Mouse (Mus musculus) kidney, embryonic 14.5 days (tissue): ENCODE measurements at regions not wholly inside any gene's neighbourhood (a gene's known extent, or its start where the extent isn't known, plus 50 kb on each side); places are given as distances from the start of the nearest gene placed in this dataset.
"Not testable (repeated sequence)": the region's sequence is repeated elsewhere in the genome, so short reads cannot be mapped to it uniquely, and the experiment has no call there.

Experiments used
- ATAC-seq: fragments of 200-750 bp; cut with Nextera tagmentation; 2 replicates; pipeline ENCODE4 v1.8.0; 2017; ENCODE audit warnings: moderate number of reproducible peaks, mild to moderate bottlenecking, moderate TSS enrichment, moderate library complexity; ENCODE audit not compliant: low FRiP score, low TSS enrichment
- H3K27ac ChIP-seq: fragments of 300-500 bp; sonication (generic); 2 replicates; pipeline ENCODE4 v1.5.1; 2014; ENCODE audit warnings: low read depth, mild to moderate bottlenecking, low read length, moderate library complexity, mixed read lengths
- H3K27me3 ChIP-seq: fragments of 300-500 bp; sonication (generic); 2 replicates; pipeline ENCODE4 v1.6.1; 2014; ENCODE audit warnings: mild to moderate bottlenecking, low read length; ENCODE audit not compliant: control insufficient read depth, insufficient read depth
- H3K36me3 ChIP-seq: fragments of 300-500 bp; sonication (generic); 2 replicates; pipeline ENCODE4 v1.6.1; 2014; ENCODE audit warnings: low read length, mixed read lengths; ENCODE audit not compliant: control insufficient read depth, insufficient read depth
- H3K4me1 ChIP-seq: fragments of 300-500 bp; sonication (generic); 2 replicates; pipeline ENCODE4 v1.6.1; 2014; ENCODE audit warnings: low read length, mixed read lengths; ENCODE audit not compliant: control insufficient read depth, insufficient read depth
- H3K4me2 ChIP-seq: fragments of 300-500 bp; sonication (generic); replicated peaks from 2 replicates; pipeline ENCODE4 v1.6.1; 2014; ENCODE audit warnings: low read depth, mild to moderate bottlenecking, low read length
- H3K4me3 ChIP-seq: fragments of 300-500 bp; sonication (generic); 2 replicates; pipeline ENCODE4 v1.5.1; 2014; ENCODE audit warnings: mild to moderate bottlenecking, low read length
- H3K9ac ChIP-seq: fragments of 300-500 bp; sonication (generic); 2 replicates; pipeline ENCODE4 v1.6.1; 2014; ENCODE audit warnings: low read depth, mild to moderate bottlenecking, low read length, moderate library complexity
- H3K9me3 ChIP-seq: fragments of 300-500 bp; sonication (generic); 2 replicates; pipeline ENCODE4 v1.6.1; 2016; ENCODE audit warnings: low read length; ENCODE audit not compliant: control insufficient read depth
- WGBS: fragments of 180-500 bp; shearing (Covaris S2); extraction: QIAGEN DNeasy Blood & Tissue Kit; methylation state at CpG from one replicate; pipeline ENCODE4 v1.1.7; 2014; 5-methylcytosine and 5-hydroxymethylcytosine counted together

- not testable (repeated sequence) for H3K9me3 ChIP-seq, H3K27ac ChIP-seq
These were observed 64.0 kb upstream of the Trim24 start for GRCm38 (mm10) chr6:37806529-37807191.

GRCm38 (mm10) chr6:37815218-37815617, 55.4 kb upstream of the Trim24 start:
- not testable (repeated sequence) for ATAC-seq, H3K9ac ChIP-seq
- 54% methylated on average over 2 of the region's 2 CpGs for WGBS

More at GRCm38 (mm10) chr6:37806529-37807191, 64.0 kb upstream of the Trim24 start:
- not testable (repeated sequence) for H3K4me2 ChIP-seq, H3K4me3 ChIP-seq, H3K36me3 ChIP-seq, H3K9ac ChIP-seq, H3K4me1 ChIP-seq, H3K27me3 ChIP-seq
- WGBS, result 84% methylated on average over 1 of the region's 10 CpGs
- ATAC-seq, result peak; percentile 86; the same call in 1 of the 2 replicates

More at GRCm38 (mm10) chr6:37815218-37815617, 55.4 kb upstream of the Trim24 start:
- H3K27me3 ChIP-seq, H3K9me3 ChIP-seq, H3K27ac ChIP-seq, H3K4me3 ChIP-seq, H3K36me3 ChIP-seq, H3K4me1 ChIP-seq, H3K4me2 ChIP-seq: not testable (repeated sequence)
